Mouse (Mus musculus): ENCODE results near the gene Olfr1033.
A peak's percentile ranks its signal among the peaks of the same experiment; 100 is the strongest.
"Not testable (repeated sequence)": the region's sequence is repeated elsewhere in the genome, so short reads cannot be mapped to it uniquely, and the experiment has no call there.

The Olfr1033 gene

DNA sequence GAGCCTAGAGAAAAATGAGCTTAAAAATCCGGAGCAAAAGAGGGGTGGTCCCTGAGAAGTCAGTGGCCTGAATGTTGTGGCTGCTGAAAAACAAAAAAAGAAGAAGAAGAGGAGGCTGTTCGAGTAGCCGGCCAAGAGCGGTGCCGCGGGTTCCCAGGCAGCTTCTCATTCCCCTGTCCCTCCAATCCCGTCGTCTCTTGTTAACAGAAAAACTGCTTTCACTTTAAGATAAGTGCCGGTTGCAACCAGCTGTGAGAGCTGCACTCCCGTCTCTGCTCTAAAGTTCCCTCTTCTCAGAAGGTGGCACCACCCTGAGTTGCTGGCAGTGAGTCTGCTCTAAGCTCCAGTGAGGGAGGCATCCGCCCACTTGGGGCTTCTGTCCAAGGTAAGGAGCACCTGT is at the start of gene Olfr1033:
Gene Olfr1033 (plus strand): TSS at position 228 of the 400 bp plus-strand sequence.
- peak; percentile 1 for DNase-seq

GRCm38 (mm10) chr2:85973595-85973994 is 46.8 kb upstream of the Olfr1033 start, which contains the start of gene Olfr1029:
Gene Olfr1029, plus strand, starts transcription at chr2:85973895.
- DNase-seq, result no peak

DNA sequence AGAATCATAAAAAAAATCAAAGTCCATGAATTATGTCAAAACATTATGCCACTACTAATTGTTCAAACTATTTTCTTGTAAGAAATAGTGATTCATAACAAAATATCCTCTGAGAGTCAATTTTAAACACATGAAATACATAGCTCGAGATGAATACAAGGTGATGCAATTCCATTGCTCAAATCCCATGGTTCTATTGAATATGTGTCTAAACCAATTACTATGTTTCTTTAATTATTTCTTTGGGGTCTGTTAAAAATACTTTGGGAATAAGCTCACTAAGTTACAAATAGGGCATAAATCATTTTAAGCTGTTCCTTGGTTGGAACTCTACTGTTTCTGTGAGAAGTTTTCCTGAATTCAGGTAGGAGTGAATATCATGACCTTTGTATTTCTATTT is 41.5 kb upstream of the Olfr1033 start, which contains the start of gene Olfr1030:
Gene Olfr1030 (plus strand): TSS at position 301 of the 400 bp plus-strand sequence.
- no peak for DNase-seq

GRCm38 (mm10) chr2:85990004-85990403 is 30.4 kb upstream of the Olfr1033 start, which contains the start of gene Olfr1031:
Gene Olfr1031, plus strand, starts transcription at chr2:85990304.
- no peak for DNase-seq

GRCm38 (mm10) chr2:86005240-86005639 is 15.2 kb upstream of the Olfr1033 start, which contains the start of gene Olfr1032:
Gene Olfr1032, plus strand, starts transcription at chr2:86005540.
- no peak for DNase-seq

GRCm38 (mm10) chr2:86021518-86021917 is 1.1 kb downstream of the Olfr1033 start:
- not testable (repeated sequence) for DNase-seq

- no peak for DNase-seq
Observed at GRCm38 (mm10) chr2:86045561-86045960, 25.1 kb downstream of the Olfr1033 start, which contains the start of gene Olfr1034. Gene Olfr1034, plus strand, starts transcription at chr2:86045861.

DNA sequence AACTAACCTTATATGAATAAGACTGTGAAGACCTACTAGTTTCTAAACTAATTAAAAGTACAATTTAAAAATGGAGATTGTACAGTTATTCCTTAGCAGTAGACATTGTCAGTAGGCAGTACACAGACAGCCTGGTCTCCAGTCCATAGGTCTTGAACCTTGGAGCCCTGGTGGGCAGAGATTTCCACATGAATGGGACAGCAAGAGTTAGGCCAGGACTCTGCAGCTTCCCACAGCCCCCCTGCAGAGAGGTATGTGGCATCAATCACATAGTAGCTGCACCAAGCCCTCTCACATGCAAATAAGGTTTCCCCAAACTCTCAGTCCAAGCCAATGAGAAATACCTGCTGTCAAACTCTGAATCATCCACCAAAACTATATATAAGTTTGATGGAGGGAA is 30.3 kb downstream of the Olfr1033 start:
- not testable (repeated sequence) for DNase-seq

- not testable (repeated sequence) for DNase-seq
Observed at GRCm38 (mm10) chr2:86063766-86064165, 43.3 kb downstream of the Olfr1033 start.

DNA sequence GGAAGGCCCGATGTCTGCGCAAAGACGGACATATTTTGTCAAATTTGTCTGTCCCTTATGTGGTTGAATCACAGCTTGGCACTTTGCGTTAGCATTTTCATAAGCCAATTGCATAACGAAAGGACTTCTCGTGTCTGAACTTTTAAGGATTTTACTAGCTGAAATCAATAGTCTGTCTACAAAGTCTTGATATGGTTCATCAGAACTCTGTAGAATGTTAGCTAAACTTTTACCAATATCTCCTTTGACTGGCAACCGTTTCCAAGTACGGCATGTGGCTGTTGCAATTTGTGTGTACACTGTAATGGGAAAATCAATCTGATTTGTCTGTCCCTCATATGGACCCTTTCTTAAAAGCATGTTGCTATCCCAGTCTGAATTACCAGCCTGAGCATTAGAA is 49.8 kb downstream of the Olfr1033 start:
- DNase-seq, result no peak

DNA sequence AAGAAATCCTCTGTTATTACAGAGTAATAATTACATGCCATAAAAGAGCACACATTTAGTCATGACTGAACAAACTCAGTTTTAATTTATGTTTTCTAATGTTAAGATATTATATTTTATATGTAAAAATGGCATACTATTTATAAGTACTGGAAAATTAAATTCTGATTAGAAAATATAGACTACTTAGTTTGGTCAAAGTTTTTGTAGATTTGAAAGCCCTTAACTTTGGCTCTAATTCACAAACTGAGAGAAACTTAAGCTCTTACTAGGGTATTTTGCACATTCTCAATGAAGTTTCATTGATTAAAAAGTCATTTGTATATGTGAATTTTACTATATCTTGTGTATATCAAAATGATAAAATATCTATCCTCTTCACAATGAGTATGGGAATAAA is 53.3 kb downstream of the Olfr1033 start, which contains the start of gene Olfr1036:
Gene Olfr1036 (plus strand): TSS at position 301 of the 400 bp plus-strand sequence.
- not testable (repeated sequence) for DNase-seq

DNA sequence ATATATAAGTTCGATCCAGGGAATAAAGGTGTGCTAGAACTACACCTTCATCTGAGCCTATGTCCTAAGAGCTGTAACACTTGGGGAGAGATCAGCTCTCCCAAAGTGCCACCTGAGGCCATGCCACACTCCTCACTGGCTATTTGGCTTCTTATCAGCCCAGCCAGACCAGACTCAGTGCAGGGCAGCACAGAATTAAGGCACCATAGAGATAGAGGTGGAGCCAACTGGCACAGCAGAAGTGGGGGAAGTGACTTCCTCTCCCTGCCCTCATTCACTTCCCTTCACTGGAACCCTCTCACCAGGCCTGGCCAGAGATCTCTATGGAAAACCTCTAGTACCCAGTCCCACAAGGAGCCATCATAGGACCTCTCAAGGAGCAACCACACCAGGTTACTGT is 60.0 kb downstream of the Olfr1033 start:
- not testable (repeated sequence) for DNase-seq

GRCm38 (mm10) chr2:86087285-86087684 is 66.9 kb downstream of the Olfr1033 start, which contains the start of gene Olfr1037:
Gene Olfr1037, minus strand, starts transcription at chr2:86087385.
- no peak for DNase-seq

Data from lung, postnatal 14 days (tissue).